Mouse (Mus musculus): Measurements from ENCODE around the gene Wnt2b. TPM values are rescaled to one million over a fixed set of nuclear protein-coding genes. Genes with fewer than 3 reads are reported as not detected.

Wnt2b gene
- polyA plus RNA-seq, 1 experiment, result 0.25 TPM

DNA sequence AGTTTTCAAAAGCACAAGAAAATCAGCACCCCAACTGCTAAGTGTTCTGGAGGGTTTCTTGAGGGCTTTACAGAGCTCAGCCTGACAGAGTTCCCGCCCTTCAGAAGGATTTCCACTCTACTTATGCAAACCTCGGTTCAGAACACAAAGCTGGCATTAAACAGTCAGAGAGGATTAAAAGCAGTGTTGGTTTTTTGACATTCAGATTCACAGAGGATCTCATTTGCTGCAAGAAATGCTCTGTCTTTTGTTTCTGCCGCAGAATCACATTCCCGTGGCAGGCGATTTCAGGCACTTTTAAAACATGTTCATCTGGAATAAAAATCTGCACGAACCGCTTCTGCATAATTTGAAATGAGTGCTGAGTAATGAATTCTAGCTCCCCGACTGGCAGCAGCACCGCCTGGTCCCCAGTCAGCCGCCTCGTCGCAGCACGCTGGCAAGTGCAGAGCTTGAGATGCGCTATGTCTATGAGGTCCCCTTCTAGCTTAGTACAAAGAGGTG, 42.3 kb upstream of the Wnt2b start:
- Histone ChIP-seq H3K4me3 (ENCODE audit: extremely low read depth, insufficient read depth, insufficient read length) (no peak overlapping the region), H3K36me3 (ENCODE audit: control insufficient read depth, insufficient read depth, low read length) (no peaks in the 10 kb centered on the region), H3K27me3 (ENCODE audit: control insufficient read depth, insufficient read depth, low read length) (no peaks in the 10 kb centered on the region), H3K27ac (ENCODE audit: insufficient read depth, low read length) (no peak overlapping the region), H3K4me1 (ENCODE audit: control insufficient read depth, insufficient read depth, insufficient read length) (no peaks in the 10 kb centered on the region)
- DNase-seq (ENCODE audit: low read depth in 1 of 2, low spot score in 2 of 2), result no peak
- 89% methylated on average over 14 of the region's 14 CpGs for WGBS
- no peak for TF ChIP-seq CTCF (IDR thresholded peaks at IDR 0.05; ENCODE audit: extremely low read depth, insufficient read depth, insufficient read length, insufficient replicate concordance)
- no peak for TF ChIP-seq POLR2A (IDR thresholded peaks at IDR 0.05; ENCODE audit: low read depth, low read length)

DNA sequence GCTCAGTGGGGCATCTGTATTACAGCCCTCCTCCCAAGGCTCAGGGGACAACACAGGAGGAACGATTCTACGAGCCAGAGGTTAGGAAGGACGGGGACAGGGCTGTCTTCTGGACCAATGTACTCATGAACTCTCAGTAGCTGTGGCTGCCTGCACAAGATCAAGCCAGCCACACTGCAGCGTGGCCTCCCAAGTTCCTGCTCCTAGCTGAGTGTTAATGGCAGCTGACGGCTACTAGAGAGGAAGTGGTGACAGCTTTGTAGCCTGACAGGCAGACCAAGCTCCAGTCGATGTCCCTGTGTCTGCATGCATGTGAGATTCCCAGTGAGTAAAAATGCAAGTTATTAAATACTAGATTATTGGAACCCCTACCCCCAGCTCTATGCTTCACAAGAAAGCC, 39.7 kb upstream of the Wnt2b start:
- Histone ChIP-seq H3K4me3 (ENCODE audit: extremely low read depth, insufficient read depth, insufficient read length) (no peak overlapping the region), H3K27ac (ENCODE audit: insufficient read depth, low read length) (no peak overlapping the region), H3K27me3 (ENCODE audit: control insufficient read depth, insufficient read depth, low read length) (no peaks in the 10 kb centered on the region), H3K36me3 (ENCODE audit: control insufficient read depth, insufficient read depth, low read length) (no peaks in the 10 kb centered on the region), H3K4me1 (ENCODE audit: control insufficient read depth, insufficient read depth, insufficient read length) (no peaks in the 10 kb centered on the region)
- TF ChIP-seq CTCF (IDR thresholded peaks at IDR 0.05; ENCODE audit: extremely low read depth, insufficient read depth, insufficient read length, insufficient replicate concordance) (no peak), POLR2A (IDR thresholded peaks at IDR 0.05; ENCODE audit: low read depth, low read length) (no peak)
- no peak for DNase-seq (ENCODE audit: low read depth in 1 of 2, low spot score in 2 of 2)
- 20% methylated on average over 6 of the region's 6 CpGs for WGBS

DNA sequence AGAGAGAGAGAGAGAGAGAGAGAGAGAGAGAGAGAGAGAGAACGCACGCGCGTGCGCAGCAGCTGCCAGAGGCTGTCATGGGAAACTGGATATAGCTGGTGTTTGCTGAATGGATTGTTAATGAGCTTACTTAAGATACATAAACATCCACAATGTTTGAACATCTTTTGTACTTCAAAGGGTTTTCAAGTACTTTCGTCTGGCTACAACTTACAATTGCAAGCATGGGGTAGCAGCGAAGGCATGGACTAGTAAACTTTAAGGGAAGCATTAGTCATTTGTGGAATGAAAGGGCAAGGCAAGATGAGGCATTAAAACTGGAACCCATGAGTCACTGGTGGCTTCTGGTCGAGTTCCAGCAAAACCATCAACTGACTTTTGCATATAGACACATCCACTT, 38.8 kb upstream of the Wnt2b start:
- no peak for DNase-seq (ENCODE audit: low read depth in 1 of 2, low spot score in 2 of 2)
- H3K27ac ChIP-seq (ENCODE audit: insufficient read depth, low read length), result no peak overlapping the region
- no peak for TF ChIP-seq POLR2A (IDR thresholded peaks at IDR 0.05; ENCODE audit: low read depth, low read length)
- no peak for TF ChIP-seq CTCF (IDR thresholded peaks at IDR 0.05; ENCODE audit: extremely low read depth, insufficient read depth, insufficient read length, insufficient replicate concordance)
- H3K36me3 ChIP-seq (ENCODE audit: control insufficient read depth, insufficient read depth, low read length), result no peaks in the 10 kb centered on the region
- no peaks in the 10 kb centered on the region for H3K4me1 ChIP-seq (ENCODE audit: control insufficient read depth, insufficient read depth, insufficient read length)
- H3K4me3 ChIP-seq (ENCODE audit: extremely low read depth, insufficient read depth, insufficient read length), result no peak overlapping the region
- H3K27me3 ChIP-seq (ENCODE audit: control insufficient read depth, insufficient read depth, low read length), result no peaks in the 10 kb centered on the region
- 82% methylated on average over 8 of the region's 8 CpGs for WGBS

DNA sequence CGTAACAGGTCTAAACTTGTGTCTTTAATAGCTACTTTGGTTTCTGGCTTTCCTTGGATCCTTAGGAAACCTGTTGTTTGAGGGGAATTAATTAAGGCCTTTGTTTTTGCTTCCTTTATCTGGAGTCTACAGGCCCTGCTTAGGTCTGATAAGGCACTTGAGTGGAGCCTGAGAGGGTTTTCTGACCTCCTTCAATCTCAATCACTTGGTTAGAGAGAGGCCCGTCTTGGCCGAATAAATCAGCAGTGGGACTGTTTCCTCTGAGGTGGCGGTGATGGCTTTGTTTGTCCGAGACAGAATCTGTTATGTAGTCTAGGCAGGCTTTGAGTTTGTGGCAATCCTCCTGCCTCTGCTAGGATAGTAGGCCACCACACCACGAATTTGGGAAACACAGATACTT, 35.8 kb upstream of the Wnt2b start:
- TF ChIP-seq POLR2A (IDR thresholded peaks at IDR 0.05; ENCODE audit: low read depth, low read length) (no peak), CTCF (IDR thresholded peaks at IDR 0.05; ENCODE audit: extremely low read depth, insufficient read depth, insufficient read length, insufficient replicate concordance) (no peak)
- DNase-seq (ENCODE audit: low read depth in 1 of 2, low spot score in 2 of 2), result no peak
- no peaks in the 10 kb centered on the region for H3K27me3 ChIP-seq (ENCODE audit: control insufficient read depth, insufficient read depth, low read length)
- no peak overlapping the region for H3K27ac ChIP-seq (ENCODE audit: insufficient read depth, low read length)
- no peaks in the 10 kb centered on the region for H3K36me3 ChIP-seq (ENCODE audit: control insufficient read depth, insufficient read depth, low read length)
- 74% methylated on average over 6 of the region's 6 CpGs for WGBS
- no peak overlapping the region for H3K4me3 ChIP-seq (ENCODE audit: extremely low read depth, insufficient read depth, insufficient read length)
- no peaks in the 10 kb centered on the region for H3K4me1 ChIP-seq (ENCODE audit: control insufficient read depth, insufficient read depth, insufficient read length)

DNA sequence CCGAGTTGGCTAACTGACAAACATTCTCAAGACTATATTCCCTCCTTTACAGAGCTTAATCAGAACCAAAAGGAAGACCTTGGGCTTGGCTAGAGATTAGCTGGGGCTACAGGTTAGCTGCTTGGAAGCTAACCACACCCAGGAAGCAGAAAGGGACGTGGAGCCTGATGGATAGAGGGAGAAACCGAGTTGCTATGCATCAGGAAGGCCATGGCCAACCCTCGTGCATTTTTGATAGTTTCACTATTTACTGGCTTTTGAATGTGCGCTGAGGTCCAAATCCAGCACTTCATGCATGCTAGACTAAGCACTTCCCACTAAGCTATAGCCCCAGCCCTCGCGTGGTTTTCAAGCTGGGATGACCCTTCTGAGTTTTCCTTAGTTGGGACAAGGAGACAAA, 34.0 kb upstream of the Wnt2b start:
- WGBS, result 74% methylated on average over 7 of the region's 7 CpGs
- Histone ChIP-seq H3K4me3 (ENCODE audit: extremely low read depth, insufficient read depth, insufficient read length) (no peak overlapping the region), H3K36me3 (ENCODE audit: control insufficient read depth, insufficient read depth, low read length) (no peaks in the 10 kb centered on the region), H3K4me1 (ENCODE audit: control insufficient read depth, insufficient read depth, insufficient read length) (no peaks in the 10 kb centered on the region), H3K27ac (ENCODE audit: insufficient read depth, low read length) (no peak overlapping the region), H3K27me3 (ENCODE audit: control insufficient read depth, insufficient read depth, low read length) (no peaks in the 10 kb centered on the region; the same call in 1 of the 2 replicates)
- DNase-seq (ENCODE audit: low read depth in 1 of 2, low spot score in 2 of 2), result no peak
- TF ChIP-seq CTCF (IDR thresholded peaks at IDR 0.05; ENCODE audit: extremely low read depth, insufficient read depth, insufficient read length, insufficient replicate concordance) (no peak), POLR2A (IDR thresholded peaks at IDR 0.05; ENCODE audit: low read depth, low read length) (no peak)

DNA sequence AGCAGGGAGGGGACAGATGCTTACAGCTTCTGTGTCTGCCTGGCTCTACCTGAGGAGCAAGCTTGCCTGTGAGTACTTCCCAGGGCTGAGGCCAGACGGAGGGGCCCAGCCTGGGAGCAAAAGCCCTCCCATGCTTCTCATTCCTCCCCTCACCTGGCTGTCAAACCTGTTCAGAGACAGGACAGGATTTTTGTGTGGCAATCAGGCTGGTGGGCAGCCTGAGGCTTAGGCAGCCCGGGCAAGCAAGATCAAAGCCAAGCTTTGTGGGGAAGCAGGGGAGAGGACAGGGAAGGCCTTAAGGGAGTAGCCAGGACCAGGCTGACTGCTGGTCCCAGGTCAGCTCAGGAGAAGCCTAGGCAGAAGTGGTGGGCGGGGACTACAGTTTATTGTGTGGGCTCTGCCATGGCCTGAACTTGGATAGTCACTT, 32.7 kb upstream of the Wnt2b start:
- no peak for TF ChIP-seq CTCF (IDR thresholded peaks at IDR 0.05; ENCODE audit: extremely low read depth, insufficient read depth, insufficient read length, insufficient replicate concordance)
- no peak for TF ChIP-seq POLR2A (IDR thresholded peaks at IDR 0.05; ENCODE audit: low read depth, low read length)
- no peaks in the 10 kb centered on the region for H3K4me1 ChIP-seq (ENCODE audit: control insufficient read depth, insufficient read depth, insufficient read length)
- no peak for DNase-seq (ENCODE audit: low read depth in 1 of 2, low spot score in 2 of 2)
- no peaks in the 10 kb centered on the region for H3K36me3 ChIP-seq (ENCODE audit: control insufficient read depth, insufficient read depth, low read length)
- no peak overlapping the region for H3K27ac ChIP-seq (ENCODE audit: insufficient read depth, low read length)
- H3K27me3 ChIP-seq (ENCODE audit: control insufficient read depth, insufficient read depth, low read length), result no peaks in the 10 kb centered on the region; the same call in 1 of the 2 replicates
- no peak overlapping the region for H3K4me3 ChIP-seq (ENCODE audit: extremely low read depth, insufficient read depth, insufficient read length)
- WGBS, result 88% methylated on average over 3 of the region's 3 CpGs

DNA sequence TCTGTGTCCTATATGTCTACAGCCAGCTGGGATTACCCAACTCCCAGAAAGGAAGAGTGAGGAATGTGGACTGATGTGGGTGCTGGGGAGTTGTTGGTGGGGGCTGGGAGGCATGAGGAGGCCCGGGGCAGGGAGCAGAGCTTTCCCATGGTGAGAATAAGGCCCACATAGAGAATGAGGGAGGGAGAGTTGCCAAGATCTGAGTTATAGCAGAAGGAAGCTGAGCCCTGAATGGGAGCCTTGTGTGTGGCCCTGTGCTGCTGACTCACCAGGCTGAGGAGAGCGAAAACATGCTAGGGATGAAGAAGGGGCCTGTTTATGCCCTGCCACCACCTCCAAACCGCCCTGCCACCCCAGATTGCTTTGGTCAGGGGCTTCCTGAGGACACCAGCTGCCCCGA, 32.1 kb upstream of the Wnt2b start:
- no peak overlapping the region for H3K27ac ChIP-seq (ENCODE audit: insufficient read depth, low read length)
- TF ChIP-seq POLR2A (IDR thresholded peaks at IDR 0.05; ENCODE audit: low read depth, low read length) (no peak), CTCF (IDR thresholded peaks at IDR 0.05; ENCODE audit: extremely low read depth, insufficient read depth, insufficient read length, insufficient replicate concordance) (no peak)
- no peak for DNase-seq (ENCODE audit: low read depth in 1 of 2, low spot score in 2 of 2)

More for the DNA sequence above, 32.1 kb upstream of the Wnt2b start:
- H3K27me3 ChIP-seq (ENCODE audit: control insufficient read depth, insufficient read depth, low read length), result no peaks in the 10 kb centered on the region; the same call in 1 of the 2 replicates
- H3K4me3 ChIP-seq (ENCODE audit: extremely low read depth, insufficient read depth, insufficient read length), result no peak overlapping the region
- H3K4me1 ChIP-seq (ENCODE audit: control insufficient read depth, insufficient read depth, insufficient read length), result no peaks in the 10 kb centered on the region
- 50% methylated on average over 4 of the region's 4 CpGs for WGBS
- H3K36me3 ChIP-seq (ENCODE audit: control insufficient read depth, insufficient read depth, low read length), result no peaks in the 10 kb centered on the region
